Mouse (Mus musculus): ENCODE measurements around the gene Mfsd4b1. TPM values are rescaled to one million over a fixed set of nuclear protein-coding genes. Genes with fewer than 3 reads are reported as not detected.

Mfsd4b1 gene
- polyA plus RNA-seq, 1 experiment, result not detected

DNA sequence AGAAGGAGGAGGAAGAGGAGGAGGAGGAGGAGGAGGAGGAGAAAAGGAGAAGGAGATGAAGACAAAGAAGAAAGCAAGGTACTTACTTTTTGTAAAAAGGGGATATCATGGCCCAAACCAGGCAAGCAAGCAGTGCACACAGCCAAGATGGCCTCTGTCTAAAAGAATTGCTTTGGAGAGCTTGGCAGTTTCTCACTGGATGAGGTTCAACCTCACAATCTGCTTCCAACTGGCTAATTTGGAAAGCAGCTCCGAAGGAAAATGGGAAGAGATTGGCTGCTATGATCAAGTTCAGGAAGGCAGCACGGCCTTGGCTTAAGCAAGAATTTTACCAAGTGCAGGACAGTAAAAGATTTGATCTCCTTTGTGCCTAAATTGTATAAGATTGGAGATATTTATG is 4.5 kb upstream of the Mfsd4b1 start:
- H3K36me3 ChIP-seq (ENCODE audit: control insufficient read depth, insufficient read depth, low read length, poor library complexity, severe bottlenecking), result no peaks in the 10 kb centered on the region
- H3K9me3 ChIP-seq (replicated peaks; ENCODE audit: control insufficient read depth, insufficient read depth, low read length, poor library complexity, severe bottlenecking), result peaks cover 4% of the 10 kb centered on the region
- no peaks in the 10 kb centered on the region for H3K4me1 ChIP-seq (ENCODE audit: control insufficient read depth, insufficient read depth, low read length)
- H3K9ac ChIP-seq (ENCODE audit: low read depth, poor library complexity, severe bottlenecking), result no peak overlapping the region
- no peak overlapping the region for H3K27ac ChIP-seq (ENCODE audit: insufficient read depth, low read length)
- no peak overlapping the region for H3K4me3 ChIP-seq (ENCODE audit: low read depth, low read length)
- no peak for TF ChIP-seq CTCF (IDR thresholded peaks at IDR 0.05; ENCODE audit: low read depth, low read length)
- H3K27me3 ChIP-seq (ENCODE audit: control insufficient read depth, insufficient read depth, low read length, poor library complexity, severe bottlenecking), result no peaks in the 10 kb centered on the region; the same call in 1 of the 2 replicates

DNA sequence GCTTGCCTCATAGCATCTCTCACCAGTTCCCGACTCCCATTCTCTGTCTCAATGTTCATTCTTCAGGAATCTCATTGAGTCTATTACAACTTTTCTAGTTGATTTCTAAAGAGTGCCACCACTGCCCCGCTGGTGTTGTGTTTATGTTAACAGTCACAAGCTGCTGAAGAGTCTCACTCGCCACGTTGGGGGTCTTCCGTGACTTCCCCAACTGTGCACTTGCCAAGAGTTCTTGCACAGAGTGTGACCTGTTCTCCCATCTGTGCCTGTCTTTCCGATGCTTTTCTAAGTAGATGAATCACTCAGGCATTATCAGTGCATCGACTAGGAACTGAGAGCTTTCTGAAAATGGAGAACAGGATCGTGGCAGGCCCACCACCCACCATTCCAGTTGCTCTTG is 3.0 kb upstream of the Mfsd4b1 start:
- TF ChIP-seq CTCF (IDR thresholded peaks at IDR 0.05; ENCODE audit: low read depth, low read length) (no peak), EP300 (IDR thresholded peaks at IDR 0.05; ENCODE audit: insufficient read depth, low read depth, low read length) (no peak), POLR2A (IDR thresholded peaks at IDR 0.05; ENCODE audit: insufficient read depth, low read length) (no peak)
- Histone ChIP-seq H3K9me3 (replicated peaks; ENCODE audit: control insufficient read depth, insufficient read depth, low read length, poor library complexity, severe bottlenecking) (peaks cover 4% of the 10 kb centered on the region), H3K27me3 (ENCODE audit: control insufficient read depth, insufficient read depth, low read length, poor library complexity, severe bottlenecking) (no peaks in the 10 kb centered on the region; the same call in 1 of the 2 replicates), H3K36me3 (ENCODE audit: control insufficient read depth, insufficient read depth, low read length, poor library complexity, severe bottlenecking) (no peaks in the 10 kb centered on the region), H3K4me3 (ENCODE audit: low read depth, low read length) (no peak overlapping the region), H3K4me1 (ENCODE audit: control insufficient read depth, insufficient read depth, low read length) (no peaks in the 10 kb centered on the region), H3K27ac (ENCODE audit: insufficient read depth, low read length) (no peak overlapping the region), H3K9ac (ENCODE audit: low read depth, poor library complexity, severe bottlenecking) (no peak overlapping the region)

DNA sequence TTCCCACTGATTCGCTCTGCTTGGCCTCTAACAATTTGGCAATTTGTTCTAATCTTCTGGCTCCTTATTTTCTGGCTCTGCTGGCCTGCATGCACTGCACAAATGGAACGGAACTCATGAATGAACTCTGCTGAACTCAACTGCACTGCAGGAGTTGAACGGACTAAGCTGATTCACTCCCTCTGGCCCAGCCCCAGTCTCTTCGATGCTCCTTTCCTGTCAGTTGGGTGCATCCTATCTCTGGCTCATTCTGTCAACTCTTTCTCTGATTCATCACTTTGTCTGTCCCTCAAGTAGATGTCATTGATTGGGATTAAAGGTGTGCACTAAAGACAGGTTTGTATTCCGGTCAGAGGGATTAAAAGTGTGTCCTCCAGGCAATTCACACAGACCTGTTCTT is 1.5 kb upstream of the Mfsd4b1 start:
- Histone ChIP-seq H3K9me3 (replicated peaks; ENCODE audit: control insufficient read depth, insufficient read depth, low read length, poor library complexity, severe bottlenecking) (peaks cover 4% of the 10 kb centered on the region), H3K27me3 (ENCODE audit: control insufficient read depth, insufficient read depth, low read length, poor library complexity, severe bottlenecking) (no peaks in the 10 kb centered on the region; the same call in 1 of the 2 replicates), H3K27ac (ENCODE audit: insufficient read depth, low read length) (no peak overlapping the region), H3K9ac (ENCODE audit: low read depth, poor library complexity, severe bottlenecking) (no peak overlapping the region), H3K36me3 (ENCODE audit: control insufficient read depth, insufficient read depth, low read length, poor library complexity, severe bottlenecking) (no peaks in the 10 kb centered on the region), H3K4me1 (ENCODE audit: control insufficient read depth, insufficient read depth, low read length) (no peaks in the 10 kb centered on the region), H3K4me3 (ENCODE audit: low read depth, low read length) (no peak overlapping the region)
- TF ChIP-seq CTCF (IDR thresholded peaks at IDR 0.05; ENCODE audit: low read depth, low read length) (no peak), POLR2A (IDR thresholded peaks at IDR 0.05; ENCODE audit: insufficient read depth, low read length) (no peak), EP300 (IDR thresholded peaks at IDR 0.05; ENCODE audit: insufficient read depth, low read depth, low read length) (no peak)

DNA sequence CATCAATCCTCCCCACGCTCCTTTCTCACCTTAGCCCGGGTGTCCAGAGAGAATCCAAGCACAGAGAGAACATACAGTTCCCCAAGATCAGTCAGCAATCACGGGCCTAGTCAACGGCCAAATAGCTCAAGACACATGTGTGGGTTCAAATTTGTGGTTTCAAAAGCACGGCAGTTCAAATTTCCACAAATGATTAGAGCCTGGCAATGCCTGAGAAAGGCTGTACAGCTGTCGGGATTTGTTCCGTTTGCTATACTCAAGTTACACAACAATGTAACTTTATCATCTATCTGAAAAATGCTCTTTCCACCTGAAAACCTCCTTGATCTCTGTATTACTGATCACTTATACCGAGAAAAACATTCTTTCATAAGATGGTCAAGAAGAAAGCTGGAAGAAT is 492 bp upstream of the Mfsd4b1 start:
- TF ChIP-seq CTCF (IDR thresholded peaks at IDR 0.05; ENCODE audit: low read depth, low read length), result no peak
- TF ChIP-seq EP300 (IDR thresholded peaks at IDR 0.05; ENCODE audit: insufficient read depth, low read depth, low read length), result no peak
- Histone ChIP-seq H3K4me3 (ENCODE audit: low read depth, low read length) (peak overlapping the region; percentile 69; the same call in 1 of the 2 replicates), H3K4me1 (ENCODE audit: control insufficient read depth, insufficient read depth, low read length) (no peaks in the 10 kb centered on the region), H3K27me3 (ENCODE audit: control insufficient read depth, insufficient read depth, low read length, poor library complexity, severe bottlenecking) (no peaks in the 10 kb centered on the region; the same call in 1 of the 2 replicates), H3K36me3 (ENCODE audit: control insufficient read depth, insufficient read depth, low read length, poor library complexity, severe bottlenecking) (no peaks in the 10 kb centered on the region), H3K9ac (ENCODE audit: low read depth, poor library complexity, severe bottlenecking) (no peak overlapping the region), H3K9me3 (replicated peaks; ENCODE audit: control insufficient read depth, insufficient read depth, low read length, poor library complexity, severe bottlenecking) (peaks cover 4% of the 10 kb centered on the region), H3K27ac (ENCODE audit: insufficient read depth, low read length) (no peak overlapping the region)

DNA sequence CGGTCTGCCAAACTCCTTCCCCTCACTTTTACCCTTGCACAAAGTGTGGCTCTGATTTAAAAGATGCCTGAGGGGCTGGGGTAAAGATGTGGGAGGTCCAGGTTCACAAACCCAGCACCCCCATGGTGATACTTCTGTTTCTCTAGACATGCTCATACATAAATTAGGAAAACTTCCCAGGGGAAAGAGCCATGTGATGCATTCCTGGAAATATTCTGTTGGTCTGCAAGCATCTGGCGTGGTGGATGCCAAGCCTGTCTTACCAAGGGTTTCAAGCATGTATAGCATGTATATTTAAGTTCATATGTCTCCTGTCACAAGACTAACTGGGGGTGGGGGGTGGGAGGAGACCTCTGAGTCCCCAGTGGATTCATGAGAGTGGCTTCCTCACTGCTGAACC is 4.7 kb downstream of the Mfsd4b1 start:
- Histone ChIP-seq H3K27ac (ENCODE audit: insufficient read depth, low read length) (no peak overlapping the region), H3K4me1 (ENCODE audit: control insufficient read depth, insufficient read depth, low read length) (no peaks in the 10 kb centered on the region), H3K9ac (ENCODE audit: low read depth, poor library complexity, severe bottlenecking) (no peak overlapping the region), H3K36me3 (ENCODE audit: control insufficient read depth, insufficient read depth, low read length, poor library complexity, severe bottlenecking) (no peaks in the 10 kb centered on the region), H3K27me3 (ENCODE audit: control insufficient read depth, insufficient read depth, low read length, poor library complexity, severe bottlenecking) (no peaks in the 10 kb centered on the region; the same call in 1 of the 2 replicates), H3K4me3 (ENCODE audit: low read depth, low read length) (no peak overlapping the region), H3K9me3 (replicated peaks; ENCODE audit: control insufficient read depth, insufficient read depth, low read length, poor library complexity, severe bottlenecking) (no peaks in the 10 kb centered on the region)
- TF ChIP-seq CTCF (IDR thresholded peaks at IDR 0.05; ENCODE audit: low read depth, low read length) (no peak), EP300 (IDR thresholded peaks at IDR 0.05; ENCODE audit: insufficient read depth, low read depth, low read length) (no peak), POLR2A (IDR thresholded peaks at IDR 0.05; ENCODE audit: insufficient read depth, low read length) (no peak)

DNA sequence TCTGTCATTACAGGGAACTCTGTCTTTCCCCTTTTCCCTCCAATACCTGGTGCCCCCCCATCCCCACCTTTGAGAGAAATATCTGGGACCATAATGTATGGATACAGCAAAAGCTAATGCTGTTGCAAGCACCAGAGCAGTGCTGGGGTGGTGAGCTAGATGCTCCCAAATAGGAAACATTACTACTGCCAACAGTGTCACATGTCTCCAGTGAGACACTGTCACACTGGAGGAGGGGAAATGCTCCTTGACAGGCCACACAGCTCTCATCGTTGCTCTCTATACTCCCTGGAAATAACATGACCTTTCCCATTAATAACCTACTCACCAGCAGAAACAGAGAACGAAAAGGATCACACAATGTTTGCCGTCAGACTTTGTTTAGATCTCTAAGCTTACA is 5.6 kb downstream of the Mfsd4b1 start:
- no peak overlapping the region for H3K4me3 ChIP-seq (ENCODE audit: low read depth, low read length)
- no peaks in the 10 kb centered on the region for H3K36me3 ChIP-seq (ENCODE audit: control insufficient read depth, insufficient read depth, low read length, poor library complexity, severe bottlenecking)
- TF ChIP-seq EP300 (IDR thresholded peaks at IDR 0.05; ENCODE audit: insufficient read depth, low read depth, low read length) (no peak), CTCF (IDR thresholded peaks at IDR 0.05; ENCODE audit: low read depth, low read length) (no peak), POLR2A (IDR thresholded peaks at IDR 0.05; ENCODE audit: insufficient read depth, low read length) (no peak)

More for the DNA sequence above, 5.6 kb downstream of the Mfsd4b1 start:
- Histone ChIP-seq H3K4me1 (ENCODE audit: control insufficient read depth, insufficient read depth, low read length) (no peaks in the 10 kb centered on the region), H3K9me3 (replicated peaks; ENCODE audit: control insufficient read depth, insufficient read depth, low read length, poor library complexity, severe bottlenecking) (no peaks in the 10 kb centered on the region), H3K9ac (ENCODE audit: low read depth, poor library complexity, severe bottlenecking) (no peak overlapping the region), H3K27ac (ENCODE audit: insufficient read depth, low read length) (no peak overlapping the region), H3K27me3 (ENCODE audit: control insufficient read depth, insufficient read depth, low read length, poor library complexity, severe bottlenecking) (no peaks in the 10 kb centered on the region; the same call in 1 of the 2 replicates)

Measured in ES-Bruce4 (cell line).